Mouse (Mus musculus) testis, adult 2 months (tissue): ENCODE data around the gene Fastkd3. TPM values are rescaled to one million over a fixed set of nuclear protein-coding genes. Genes with fewer than 3 reads are reported as not detected.
"Not testable (repeated sequence)": the region's sequence is repeated elsewhere in the genome, so short reads cannot be mapped to it uniquely, and the experiment has no call there.

Experiments used
- H3K27ac ChIP-seq: fragments of 200-500 bp; 2 replicates; pipeline ENCODE4 v1.5.1; 2012; ENCODE audit warnings: low read depth, low read length; ENCODE audit not compliant: control insufficient read depth, insufficient read depth
- H3K27me3 ChIP-seq: fragments of 200-500 bp; 2 replicates; pipeline ENCODE4 v1.6.1; 2012; ENCODE audit warnings: mild to moderate bottlenecking, low read length, moderate library complexity; ENCODE audit not compliant: control insufficient read depth, insufficient read depth
- H3K36me3 ChIP-seq: fragments of 200-500 bp; 2 replicates; pipeline ENCODE4 v1.6.1; 2012; ENCODE audit warnings: mild to moderate bottlenecking, low read length; ENCODE audit not compliant: control insufficient read depth, insufficient read depth
- H3K4me1 ChIP-seq: fragments of 200-500 bp; 2 replicates; pipeline ENCODE4 v1.6.1; 2012; ENCODE audit warnings: low read length; ENCODE audit not compliant: control insufficient read depth, insufficient read depth
- H3K4me3 ChIP-seq: fragments of 200-500 bp; 2 replicates; pipeline ENCODE4 v1.5.1; 2012; ENCODE audit warnings: low read depth, mild to moderate bottlenecking, low read length, moderate library complexity, mixed read lengths; ENCODE audit not compliant: control insufficient read depth
- CTCF ChIP-seq: fragments of 200-500 bp; IDR thresholded peaks from 2 replicates; pipeline ENCODE4 v1.5.1; 2012; ENCODE audit warnings: low read depth, mild to moderate bottlenecking, inconsistent platforms, low read length, moderate library complexity; ENCODE audit not compliant: control insufficient read depth, insufficient read depth, insufficient replicate concordance
- POLR2A ChIP-seq: fragments of 200-500 bp; IDR thresholded peaks from 2 replicates; pipeline ENCODE4 v1.6.1; 2012; ENCODE audit warnings: low read depth, mild to moderate bottlenecking, inconsistent platforms, low read length, moderate library complexity; ENCODE audit not compliant: control insufficient read depth
- polyA plus RNA-seq: library from polyadenylated mRNA; depleted of rRNA; stranded (reverse); fragments of >200 nt; gene quantifications from 2 replicates; pipeline ENCODE4 v1.2.3, GENCODE M21; 2012; rRNA removed

Fastkd3 gene
- polyA plus RNA-seq: 14.4 and 15.8 TPM in 2 replicates

- peaks cover 1% of the 10 kb centered on the region for H3K36me3 ChIP-seq
These were observed at the start of gene Fastkd3, which contains the start of gene Mtrr for GRCm38 (mm10) chr13:68581747-68582516. Fastkd3 (plus strand) TSS chr13:68582234. Mtrr (minus strand) TSS chr13:68582149.

GRCm38 (mm10) chr13:68553391-68553790 is 28.6 kb upstream of the Fastkd3 start:
- TF ChIP-seq CTCF: peak; percentile 49; the same call in 1 of the 2 replicates
- not testable (repeated sequence) for H3K27me3 ChIP-seq, H3K4me3 ChIP-seq, H3K27ac ChIP-seq, H3K36me3 ChIP-seq, H3K4me1 ChIP-seq

More at GRCm38 (mm10) chr13:68581747-68582516, at the start of gene Fastkd3, which contains the start of gene Mtrr:
- Histone ChIP-seq H3K27ac (peak within 1 kb of the TSS; percentile 90), H3K4me1 (no peaks in the 10 kb centered on the region; the same call in 1 of the 2 replicates), H3K4me3 (peak within 1 kb of the TSS; percentile 94), H3K27me3 (no peaks in the 10 kb centered on the region)
- TF ChIP-seq POLR2A: peak; percentile 74
- TF ChIP-seq CTCF: no peak

GRCm38 (mm10) chr13:68568110-68568509 is 13.9 kb upstream of the Fastkd3 start:
- H3K4me3 ChIP-seq: no peak overlapping the region
- peaks cover 7% of the 10 kb centered on the region for H3K36me3 ChIP-seq
- H3K27ac ChIP-seq: no peak overlapping the region
- TF ChIP-seq CTCF (no peak), POLR2A (no peak)
- H3K27me3 ChIP-seq: no peaks in the 10 kb centered on the region
- no peaks in the 10 kb centered on the region for H3K4me1 ChIP-seq

- no peak overlapping the region for H3K27ac ChIP-seq
- TF ChIP-seq CTCF (no peak), POLR2A (no peak)
- H3K36me3 ChIP-seq: peaks cover 6% of the 10 kb centered on the region
- H3K4me1 ChIP-seq: no peaks in the 10 kb centered on the region
- no peaks in the 10 kb centered on the region for H3K27me3 ChIP-seq
- H3K4me3 ChIP-seq: no peak overlapping the region
These were observed 13.5 kb upstream of the Fastkd3 start for GRCm38 (mm10) chr13:68568548-68568947.

- H3K36me3 ChIP-seq: peaks cover 4% of the 10 kb centered on the region
- no peak overlapping the region for H3K4me3 ChIP-seq
- H3K27me3 ChIP-seq: no peaks in the 10 kb centered on the region
- H3K27ac ChIP-seq: no peak overlapping the region
- TF ChIP-seq POLR2A: no peak
- no peak for TF ChIP-seq CTCF
- H3K4me1 ChIP-seq: no peaks in the 10 kb centered on the region
These were observed 12.3 kb upstream of the Fastkd3 start for GRCm38 (mm10) chr13:68569589-68570336.

- Histone ChIP-seq H3K4me3 (no peak overlapping the region), H3K4me1 (no peaks in the 10 kb centered on the region), H3K27ac (no peak overlapping the region), H3K36me3 (peaks cover 4% of the 10 kb centered on the region), H3K27me3 (no peaks in the 10 kb centered on the region)
- TF ChIP-seq CTCF: no peak
- no peak for TF ChIP-seq POLR2A
These were observed 9.8 kb upstream of the Fastkd3 start for GRCm38 (mm10) chr13:68572247-68572646.
